Mouse (Mus musculus) embryonic fibroblast, embryonic 13.5 days (primary cell): ENCODE data around the gene Clmn.

ENCODE experiments used
- CTCF ChIP-seq: IDR thresholded peaks from 2 replicates; pipeline ENCODE4 v1.5.1; 2011; ENCODE audit warnings: mild to moderate bottlenecking, control low read depth, low read length, moderate library complexity, borderline replicate concordance; ENCODE audit not compliant: insufficient read depth
- POLR2A ChIP-seq: IDR thresholded peaks from 2 replicates; pipeline ENCODE4 v1.6.1; 2011; ENCODE audit warnings: low read depth, mild to moderate bottlenecking, control low read depth, low read length, moderate library complexity

DNA sequence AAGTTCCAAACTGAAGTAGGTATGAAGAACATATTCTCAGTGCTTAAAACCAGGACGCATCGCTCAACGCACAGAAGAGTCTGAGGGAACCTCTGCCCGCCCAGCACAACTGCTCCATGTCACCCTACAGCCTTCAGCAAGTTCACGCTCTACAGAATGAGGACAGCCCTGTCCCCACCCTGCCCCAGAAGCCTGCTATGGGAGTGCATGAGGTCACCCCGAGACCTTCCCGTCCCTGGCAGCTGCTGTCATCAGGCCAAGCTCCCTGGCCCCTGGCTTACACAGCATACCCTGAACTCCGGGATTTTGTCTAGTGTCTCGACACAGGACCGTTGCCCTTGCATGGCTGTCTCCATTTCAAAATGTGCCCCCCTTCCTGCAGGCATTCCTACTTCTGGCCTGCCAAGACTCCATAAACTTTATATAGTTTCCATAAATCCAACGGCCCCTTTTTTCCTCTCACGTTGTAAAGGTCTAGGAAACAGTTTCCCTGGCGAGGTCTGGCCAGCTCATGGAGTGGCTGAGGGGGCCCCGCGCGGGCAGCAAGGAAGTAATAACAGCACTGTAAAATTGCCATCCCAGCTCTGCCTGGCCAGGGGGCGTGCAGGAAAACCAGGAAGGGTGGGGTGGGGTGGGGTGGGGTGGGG, 56.3 kb downstream of the Clmn start:
- no peak for TF ChIP-seq CTCF
- no peak for TF ChIP-seq POLR2A
